Mouse (Mus musculus): ENCODE measurements around the gene Arhgap10.
"Not testable (repeated sequence)": the region's sequence is repeated elsewhere in the genome, so short reads cannot be mapped to it uniquely, and the experiment has no call there.

The Arhgap10 gene

DNA sequence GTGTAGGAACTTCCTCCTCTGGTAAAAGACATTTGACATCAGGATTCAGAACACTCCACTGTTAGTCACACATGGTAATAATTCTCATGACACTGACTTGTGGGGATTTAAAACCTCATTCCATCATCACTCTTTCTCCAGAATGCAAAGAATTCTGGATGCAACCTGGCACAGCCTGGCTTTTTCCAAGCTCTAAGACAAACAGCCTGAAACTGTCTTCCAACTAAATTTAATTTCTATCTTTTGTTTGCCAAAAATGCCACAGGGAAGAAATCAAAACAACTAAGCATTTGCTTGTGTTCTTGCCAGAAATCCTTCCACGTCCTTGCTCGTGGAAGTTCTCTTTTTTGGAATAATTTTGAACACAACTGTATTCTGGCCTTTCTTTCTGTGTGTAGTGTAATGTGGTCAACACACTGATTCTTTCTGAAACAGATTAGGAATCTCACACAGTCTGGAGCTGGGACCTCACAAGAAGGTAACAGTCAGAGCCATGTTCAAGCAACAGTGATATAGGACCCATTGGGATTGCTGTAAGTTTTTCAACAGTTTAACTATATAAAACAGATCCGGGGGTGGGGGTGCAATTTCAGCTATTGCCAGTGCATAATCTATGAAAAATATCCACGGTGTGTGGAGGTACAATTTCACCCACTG lies 167.5 kb downstream of the Arhgap10 start:
- DNase-seq (ENCODE audit: low read depth, low spot score), result no peak

DNA sequence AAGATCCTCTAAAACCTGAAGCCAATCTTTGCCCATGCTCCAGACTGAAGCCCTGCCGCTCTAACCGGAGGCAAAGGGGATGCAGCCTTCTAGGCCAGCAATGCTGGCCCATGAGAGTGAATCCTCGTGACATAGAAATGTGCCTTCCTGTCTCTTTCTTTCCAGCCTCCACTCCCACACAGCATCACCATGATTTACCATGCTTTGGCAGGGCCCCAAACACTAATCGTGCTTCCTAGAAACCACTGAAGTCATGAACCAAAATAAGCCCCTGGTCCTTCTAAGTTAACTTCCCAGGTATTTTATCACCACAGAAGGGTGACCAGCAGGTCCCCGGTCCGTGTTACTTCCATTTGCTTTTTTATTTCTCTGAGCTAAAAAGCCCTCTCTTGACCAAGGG lies 173.8 kb downstream of the Arhgap10 start:
- no peak for DNase-seq (ENCODE audit: low read depth, low spot score)

DNA sequence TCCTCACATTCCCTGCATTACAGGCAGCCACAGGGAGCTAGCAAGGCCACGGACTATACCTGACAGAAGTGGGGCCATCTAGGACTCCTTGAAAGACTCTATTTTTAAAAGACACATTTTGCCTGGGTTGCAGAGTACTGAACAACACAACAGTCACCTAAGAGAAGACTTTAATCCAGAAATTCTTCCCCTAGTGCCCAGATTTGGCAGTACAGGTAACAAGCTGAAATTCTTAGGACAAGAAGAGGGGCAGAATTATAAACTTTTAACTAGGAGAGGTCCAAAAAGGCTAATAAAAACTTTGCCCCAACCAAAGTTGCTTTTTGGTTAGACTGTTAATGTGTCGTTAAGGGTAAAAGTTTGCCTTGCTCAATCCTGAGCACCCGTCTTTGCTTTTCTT lies 174.4 kb downstream of the Arhgap10 start:
- DNase-seq (ENCODE audit: low read depth, low spot score), result no peak

DNA sequence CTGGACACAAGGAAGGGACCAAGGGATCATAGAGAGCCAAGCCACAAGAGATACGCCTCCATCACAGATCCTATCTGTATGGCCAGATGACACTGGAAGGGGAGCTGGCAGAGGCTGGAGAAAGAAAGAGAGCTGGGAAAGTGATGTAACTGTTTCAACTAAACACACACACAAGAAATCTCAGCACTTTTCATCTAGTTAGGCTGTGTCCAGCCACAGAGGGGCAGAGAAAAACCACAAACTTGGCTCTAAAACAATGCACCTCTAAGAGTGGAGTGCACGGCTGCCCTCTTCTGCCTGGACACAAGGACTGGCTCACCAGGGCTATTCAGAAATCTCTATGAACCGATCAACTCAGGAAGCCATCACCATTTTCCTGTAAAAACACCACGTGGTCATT lies 175.6 kb downstream of the Arhgap10 start:
- DNase-seq (ENCODE audit: low read depth, low spot score), result no peak

DNA sequence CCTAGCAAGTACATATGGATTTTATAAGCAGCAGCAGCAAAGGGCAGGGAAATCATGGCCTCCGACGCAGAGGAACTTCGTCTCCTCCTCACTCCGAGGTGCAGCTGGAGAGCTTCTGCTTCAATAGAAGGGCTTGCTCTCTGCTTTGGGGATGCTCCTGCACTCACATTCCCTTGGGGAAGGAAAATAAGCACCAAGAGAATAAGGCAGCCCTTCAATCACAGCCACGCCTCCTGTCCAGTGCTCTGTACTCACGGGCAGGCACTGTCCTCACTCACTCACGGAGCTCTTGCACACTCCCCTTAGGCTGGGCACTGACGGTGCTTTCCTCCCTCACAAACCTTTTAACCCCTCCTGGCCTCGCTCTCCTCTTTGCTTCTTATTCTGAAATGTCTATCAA lies 176.4 kb downstream of the Arhgap10 start:
- no peak for DNase-seq (ENCODE audit: low read depth, low spot score)

DNA sequence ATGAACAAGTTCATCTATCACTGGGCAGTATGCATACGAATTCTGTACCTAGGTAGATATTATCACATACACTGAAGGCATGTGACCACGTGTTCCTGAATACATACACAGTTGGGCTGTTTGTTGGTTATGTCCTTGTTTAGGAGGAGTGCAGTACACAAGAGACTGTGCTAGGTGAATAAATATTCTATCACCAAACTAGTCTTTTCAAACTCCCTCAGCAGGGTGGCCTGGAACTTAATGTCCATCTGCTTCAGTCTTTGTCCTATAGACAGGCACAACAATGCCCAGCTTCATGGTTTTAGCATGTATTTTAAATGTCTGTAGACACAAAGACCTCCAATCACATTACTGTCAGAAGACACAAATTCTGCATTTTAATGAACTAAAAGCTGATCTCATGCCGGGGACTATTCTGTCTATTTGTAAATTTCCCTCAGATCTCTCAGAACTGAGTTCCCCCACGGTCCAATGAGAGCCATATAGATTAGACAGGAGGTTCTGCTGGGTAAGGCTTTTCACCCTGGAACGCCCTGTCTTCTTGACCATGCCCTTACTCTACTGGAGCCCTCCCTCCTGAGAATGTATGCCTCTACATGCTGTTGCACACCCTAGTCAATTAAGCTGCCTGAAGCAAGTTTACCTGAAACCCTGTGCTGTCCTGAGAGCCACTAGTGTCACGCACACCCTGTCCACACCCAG lies 177.6 kb downstream of the Arhgap10 start:
- DNase-seq (ENCODE audit: low read depth, low spot score), result no peak

DNA sequence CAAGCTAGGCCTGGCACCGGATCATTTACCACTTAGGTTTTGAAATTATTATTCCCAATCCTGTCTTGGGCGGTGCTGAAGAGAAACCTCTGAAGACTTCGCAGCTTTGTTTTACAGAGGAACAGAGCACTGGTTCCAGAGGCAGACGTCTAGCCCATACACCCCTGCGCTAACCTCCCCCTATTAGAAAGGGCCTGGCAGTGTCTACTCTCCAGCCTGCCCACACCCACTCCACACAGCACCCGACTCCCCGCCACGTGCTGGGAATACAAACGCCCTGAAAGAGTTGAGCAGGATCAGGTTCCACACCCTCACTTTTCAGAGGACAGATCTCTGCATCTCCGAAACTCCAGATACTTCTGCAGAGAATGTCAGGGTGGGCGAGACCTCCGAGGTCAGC lies 180.5 kb downstream of the Arhgap10 start:
- DNase-seq (ENCODE audit: low read depth, low spot score), result no peak

DNA sequence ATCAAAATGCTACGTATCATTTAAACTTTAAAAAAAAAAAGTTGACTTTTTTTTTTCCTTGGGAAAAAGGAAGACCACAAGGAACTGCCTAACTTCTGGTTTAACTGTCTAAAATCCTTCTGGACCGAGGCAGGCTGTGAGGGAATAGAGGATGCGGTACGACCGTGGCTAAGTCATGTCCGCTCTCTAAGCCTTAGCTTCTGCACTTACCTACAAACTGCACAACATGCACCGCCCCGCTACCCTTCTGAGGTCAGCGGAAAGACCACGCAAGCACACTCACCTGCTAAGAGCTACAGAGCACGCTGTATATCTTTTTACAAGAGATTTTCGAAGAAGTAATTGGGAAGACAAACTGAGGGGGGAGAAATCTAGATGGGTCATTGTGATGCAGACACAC lies 186.6 kb downstream of the Arhgap10 start:
- no peak for DNase-seq (ENCODE audit: low read depth, low spot score)

DNA sequence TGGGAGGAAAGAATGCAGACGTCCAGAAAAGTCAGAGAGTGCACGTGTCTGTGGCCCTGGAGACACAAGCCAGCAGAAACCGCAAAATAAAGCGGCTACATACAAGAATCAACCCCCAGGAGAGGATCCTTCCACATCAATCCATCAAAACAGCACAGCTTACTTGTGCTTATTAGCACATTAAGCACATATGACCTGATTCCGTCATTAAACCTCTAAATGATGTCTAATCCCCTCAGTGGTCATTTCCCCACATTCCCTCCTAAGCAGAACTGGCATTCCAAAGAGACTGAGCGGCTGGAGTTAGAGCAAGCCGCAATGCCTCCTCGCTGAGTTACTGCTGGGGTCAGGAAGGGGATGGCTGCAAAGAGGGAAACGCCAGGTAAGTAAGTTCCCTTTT lies 187.4 kb downstream of the Arhgap10 start:
- no peak for DNase-seq (ENCODE audit: low read depth, low spot score)

DNA sequence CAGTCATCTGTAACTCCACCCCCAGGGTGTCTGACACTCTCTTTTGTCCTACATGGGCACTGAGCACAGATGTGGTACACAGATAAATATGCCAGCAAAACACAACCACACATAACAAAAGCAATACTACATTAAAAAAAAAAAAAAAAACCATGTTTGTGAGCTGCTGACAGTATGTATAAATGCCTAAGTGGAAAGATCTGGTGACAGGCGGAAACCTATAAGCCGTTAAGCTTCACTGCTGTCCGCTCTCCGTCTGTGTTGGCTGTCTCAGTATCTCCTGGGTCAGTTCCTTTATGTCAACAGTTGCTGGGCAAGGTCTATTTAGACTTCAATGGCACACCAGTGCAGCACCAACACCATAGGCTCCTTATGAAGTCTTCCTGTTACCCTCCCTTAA lies 188.0 kb downstream of the Arhgap10 start:
- DNase-seq (ENCODE audit: low read depth, low spot score), result no peak

DNA sequence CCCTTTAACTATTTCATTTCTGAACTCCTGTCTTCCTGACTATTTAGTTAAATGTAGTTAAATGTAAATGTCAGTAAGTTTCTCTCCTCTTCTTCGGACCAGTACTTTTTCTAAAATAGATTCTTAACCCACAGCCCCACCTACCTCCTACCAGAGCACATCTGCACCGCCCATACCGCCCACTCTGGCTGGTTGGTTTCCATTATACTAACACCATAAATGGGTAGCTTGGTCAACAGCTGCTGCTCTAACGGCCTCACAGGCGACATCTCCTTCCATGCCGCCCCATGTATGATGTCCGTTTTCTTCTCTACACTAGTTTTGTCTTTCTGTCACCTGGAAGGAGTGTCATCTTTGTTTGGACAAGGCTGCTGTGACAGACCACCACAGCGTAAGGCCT lies 189.3 kb downstream of the Arhgap10 start:
- no peak for DNase-seq (ENCODE audit: low read depth, low spot score)

DNA sequence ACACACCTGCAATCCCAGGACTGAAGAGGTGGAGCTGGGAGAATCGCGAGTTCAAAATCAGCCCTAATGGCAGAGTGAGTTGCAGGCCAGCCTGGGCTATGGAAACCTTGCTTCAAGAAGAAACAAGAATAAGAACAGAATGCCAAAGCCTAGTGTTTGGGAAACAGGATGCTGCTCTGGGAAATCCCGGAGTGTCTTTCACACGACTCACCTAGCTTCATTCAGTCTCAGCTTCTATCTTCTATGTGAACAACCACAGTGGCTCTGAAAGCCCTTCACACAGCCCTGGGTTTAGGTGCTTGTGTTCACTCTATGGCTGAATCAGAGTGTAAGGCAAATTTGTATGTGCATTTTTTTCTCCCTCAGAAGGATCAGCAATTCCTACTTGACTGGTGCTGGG lies 190.4 kb downstream of the Arhgap10 start:
- no peak for DNase-seq (ENCODE audit: low read depth, low spot score)

DNA sequence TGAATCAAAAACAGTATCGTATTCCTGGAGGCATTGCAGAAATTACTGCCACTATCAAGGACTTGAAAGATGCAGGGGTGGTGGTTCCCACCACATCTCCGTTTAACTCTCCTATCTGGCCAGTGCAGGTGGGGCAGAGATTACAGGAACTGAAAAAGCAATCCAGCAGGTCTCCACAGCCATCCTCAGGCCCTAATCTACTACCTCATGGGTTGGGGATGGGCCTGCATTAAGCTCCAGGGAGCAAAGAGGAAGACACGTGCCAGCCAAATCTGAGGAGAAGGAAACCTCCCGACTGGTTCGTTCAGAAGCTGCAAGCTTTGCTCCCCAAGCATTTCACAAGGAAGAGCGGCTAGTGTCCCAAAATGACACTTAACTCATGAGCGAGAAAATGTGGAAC lies 195.0 kb downstream of the Arhgap10 start:
- DNase-seq (ENCODE audit: low read depth, low spot score), result not testable (repeated sequence)

DNA sequence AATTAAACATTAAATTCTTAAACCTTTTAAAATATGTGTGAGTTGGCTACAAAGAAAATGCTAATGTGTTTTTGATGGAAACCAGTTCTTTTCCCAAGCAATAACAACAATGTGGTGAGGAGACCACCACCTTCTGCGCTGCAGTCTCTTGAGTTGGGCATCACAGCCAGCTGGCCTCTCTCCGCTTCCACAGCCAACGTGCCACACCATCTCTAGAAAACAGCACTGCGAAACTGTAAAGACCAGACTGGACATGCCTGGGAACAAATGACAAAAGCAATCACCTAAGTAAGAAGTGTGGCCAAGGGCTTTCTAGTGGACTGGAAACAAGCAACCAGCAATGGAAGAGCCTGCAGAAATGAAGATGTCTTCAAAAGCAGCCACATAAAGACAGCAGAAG lies 195.9 kb downstream of the Arhgap10 start:
- DNase-seq (ENCODE audit: low read depth, low spot score), result no peak

DNA sequence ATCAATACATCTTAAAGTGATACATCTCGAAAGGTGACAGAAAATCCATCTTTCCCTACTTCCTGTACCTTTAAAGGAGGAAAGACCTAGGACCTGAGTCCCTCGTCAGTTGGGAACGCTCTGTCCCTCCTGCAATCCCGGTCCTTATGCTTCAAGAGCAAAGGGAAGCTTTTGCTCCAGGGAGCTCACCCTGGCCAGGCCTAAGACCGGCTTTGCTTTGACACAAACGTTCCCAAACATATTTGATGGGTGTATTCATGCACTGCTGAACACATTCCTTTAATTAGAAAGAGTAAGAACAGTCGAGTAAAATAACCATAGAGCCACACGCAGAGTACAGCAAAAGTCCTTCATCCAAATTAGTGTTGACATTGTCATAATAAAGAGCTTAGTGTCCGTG lies 199.2 kb downstream of the Arhgap10 start:
- no peak for DNase-seq (ENCODE audit: low read depth, low spot score)

DNA sequence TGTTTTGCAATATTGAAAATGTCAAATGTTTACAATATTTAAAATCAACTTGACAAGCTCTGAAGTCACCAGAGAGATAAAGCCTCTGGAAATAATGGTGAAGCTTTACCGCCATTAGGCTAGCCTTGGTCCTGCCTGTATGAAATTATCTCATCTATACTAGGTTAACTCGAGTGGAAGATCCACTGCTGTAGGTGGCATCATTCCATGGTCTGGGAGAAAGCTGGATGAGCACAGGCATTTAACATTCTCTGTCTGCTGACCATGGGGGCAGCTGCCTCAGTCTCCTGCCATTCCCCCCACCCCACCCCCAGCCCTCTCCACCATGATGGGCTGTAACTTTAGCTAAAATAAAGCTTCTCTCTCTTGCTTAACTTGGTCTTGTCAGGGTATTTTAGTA lies 200.0 kb downstream of the Arhgap10 start:
- DNase-seq (ENCODE audit: low read depth, low spot score), result no peak

DNA sequence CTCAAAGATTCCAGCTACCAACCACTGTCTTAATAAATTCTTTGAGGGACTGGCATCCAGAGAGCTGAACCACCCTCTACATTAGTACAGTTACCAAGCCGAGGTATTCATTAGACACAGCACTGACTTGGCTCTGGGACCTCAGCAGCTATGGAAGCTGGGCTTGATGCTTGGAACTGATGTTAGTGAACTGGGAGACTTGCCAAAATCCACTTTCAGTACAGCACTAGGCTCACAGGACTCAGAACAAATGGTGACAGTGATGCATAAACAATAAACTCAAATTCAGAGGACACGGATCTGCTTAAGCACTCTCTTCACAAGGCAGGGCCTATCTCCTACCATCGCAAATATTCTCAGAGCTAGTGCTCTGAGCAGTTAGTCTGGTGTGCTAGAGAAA lies 204.8 kb downstream of the Arhgap10 start:
- DNase-seq (ENCODE audit: low read depth, low spot score), result no peak

DNA sequence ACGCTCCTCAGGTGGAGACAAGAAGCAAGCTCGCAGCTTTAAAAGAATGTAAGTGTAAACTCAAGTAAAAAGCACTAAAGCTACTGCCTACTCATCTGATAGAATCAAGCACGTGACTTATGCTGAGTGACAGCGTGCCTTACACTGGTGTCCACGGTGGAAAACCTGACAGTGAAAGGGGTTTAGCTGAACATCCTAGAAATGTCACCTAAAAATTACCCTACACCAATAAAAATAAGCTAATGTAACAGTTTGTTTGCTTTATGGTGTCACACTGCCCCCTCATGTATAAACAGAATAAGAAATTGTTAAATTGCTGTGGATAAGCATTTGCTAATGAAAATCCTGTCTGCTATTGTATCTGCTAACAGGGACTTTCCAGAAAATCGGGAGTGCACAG lies 206.0 kb downstream of the Arhgap10 start:
- no peak for DNase-seq (ENCODE audit: low read depth, low spot score)

DNA sequence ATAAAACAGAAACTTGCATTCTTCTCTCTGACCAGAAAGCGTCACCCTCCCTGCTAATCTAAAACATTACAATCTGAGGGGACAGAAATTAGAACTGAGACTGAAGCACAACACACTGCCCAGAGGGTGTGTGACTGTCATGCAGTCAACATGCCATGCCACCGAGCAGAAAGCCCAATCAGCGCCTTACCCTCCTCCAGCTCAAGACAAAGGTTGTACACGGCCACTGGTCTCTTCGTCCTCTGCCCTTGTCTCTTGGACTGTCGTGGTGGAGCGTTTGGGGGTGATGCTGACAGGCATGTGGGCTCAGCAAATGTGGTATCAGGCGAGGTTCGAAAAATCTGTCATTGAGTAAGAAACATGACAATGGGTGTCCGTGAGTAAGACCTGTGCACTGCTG lies 207.2 kb downstream of the Arhgap10 start:
- no peak for DNase-seq (ENCODE audit: low read depth, low spot score)

DNA sequence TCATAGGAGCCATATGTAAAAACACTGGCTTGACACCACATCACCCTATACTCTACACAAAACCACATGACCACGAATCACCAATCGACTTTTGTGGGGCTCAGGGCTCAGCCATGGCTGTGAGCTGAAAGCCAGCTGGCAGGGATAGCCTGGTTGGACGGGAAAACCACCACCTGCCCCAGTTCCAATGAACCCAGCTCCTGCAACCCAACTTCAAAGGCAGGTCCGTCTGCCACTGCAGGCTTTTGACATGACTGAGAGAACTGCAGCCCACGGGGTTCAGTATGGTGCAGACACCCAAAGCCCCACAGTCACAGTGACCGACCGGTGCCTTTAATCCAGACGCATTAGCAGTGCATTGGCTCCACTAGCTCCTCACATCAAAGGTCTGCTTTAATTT lies 207.7 kb downstream of the Arhgap10 start:
- DNase-seq (ENCODE audit: low read depth, low spot score), result no peak

DNA sequence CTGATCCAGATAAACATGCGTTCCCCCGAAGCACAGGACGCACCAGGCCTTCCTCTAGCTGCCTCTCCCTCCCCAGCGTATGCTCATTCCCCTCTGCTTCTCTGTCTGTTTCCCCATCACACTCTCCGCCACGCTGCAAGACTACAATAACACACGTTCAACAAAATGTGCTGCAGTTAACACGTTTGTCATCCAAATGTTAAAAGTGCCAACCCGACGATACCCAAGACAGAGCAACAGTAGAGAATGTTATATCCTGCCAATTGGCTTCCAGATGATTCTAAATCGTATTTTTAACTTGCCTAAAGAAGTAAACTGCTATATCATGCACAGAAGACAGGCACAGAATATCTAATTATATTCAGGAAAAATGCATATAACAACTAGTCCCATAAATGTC lies 223.2 kb downstream of the Arhgap10 start:
- no peak for DNase-seq (ENCODE audit: low read depth, low spot score)

DNA sequence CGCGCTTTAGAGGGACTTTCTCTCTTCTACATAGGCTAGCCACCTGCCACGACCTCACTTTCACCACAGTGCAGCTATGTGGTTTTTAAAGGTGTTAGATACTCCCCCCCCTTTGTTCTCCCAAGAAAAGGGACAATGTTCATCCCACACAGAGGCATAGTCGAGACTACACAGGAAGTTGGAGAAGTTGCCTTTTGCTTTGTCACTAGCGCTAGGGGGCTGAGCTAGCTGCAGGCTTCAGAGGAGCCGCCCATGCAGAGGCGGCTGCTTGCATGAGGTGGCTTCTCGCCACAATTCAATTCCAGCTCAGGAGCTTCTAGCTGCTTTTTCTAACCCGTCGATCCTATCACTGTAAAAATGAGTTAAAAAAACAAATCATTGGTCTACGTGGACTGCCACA lies 225.1 kb downstream of the Arhgap10 start:
- DNase-seq (ENCODE audit: low read depth, low spot score), result peak; percentile 17

DNA sequence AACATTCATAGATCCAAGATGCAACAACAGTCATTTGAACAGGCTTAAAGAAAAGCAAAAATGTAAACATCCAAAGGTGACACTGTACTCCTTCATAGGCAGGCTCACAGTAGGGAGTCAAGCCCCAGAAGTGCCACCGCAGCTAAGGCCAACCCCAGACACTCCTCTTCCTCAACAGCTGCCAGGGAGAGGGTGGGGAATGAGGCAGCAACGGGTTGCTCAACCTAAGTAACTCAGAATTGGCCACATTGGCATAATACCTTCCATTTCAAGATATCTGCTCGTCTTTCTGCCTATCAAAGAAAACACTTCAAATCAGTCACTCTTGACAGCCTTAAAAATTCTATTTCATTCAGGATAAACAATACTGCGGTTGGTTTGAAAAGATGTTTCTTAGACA lies 225.6 kb downstream of the Arhgap10 start:
- no peak for DNase-seq (ENCODE audit: low read depth, low spot score)

DNA sequence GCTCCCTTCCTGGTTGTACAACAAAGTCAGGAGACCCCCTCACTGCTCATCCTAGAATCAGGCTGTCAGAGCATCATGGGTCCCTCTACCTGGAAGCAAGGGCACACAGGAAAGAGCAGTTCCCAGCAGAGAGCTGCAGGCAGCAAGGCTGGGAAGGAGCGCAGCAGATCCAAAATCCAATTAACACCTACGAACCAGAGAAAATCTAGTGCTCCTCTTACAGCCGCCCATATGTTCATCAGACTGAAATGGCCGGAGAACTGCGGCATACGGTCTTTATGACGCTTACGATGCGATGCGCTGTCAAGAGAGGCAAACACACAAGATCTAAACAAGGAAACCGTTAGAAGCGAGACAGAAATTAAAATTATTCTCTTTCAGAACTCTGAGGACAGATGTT lies 229.3 kb downstream of the Arhgap10 start:
- DNase-seq (ENCODE audit: low read depth, low spot score), result no peak
